Mouse (Mus musculus): ENCODE measurements around the gene Arhgap29. TPM values are rescaled to one million over a fixed set of nuclear protein-coding genes. Genes with fewer than 3 reads are reported as not detected.
A peak's percentile ranks its signal among the peaks of the same experiment; 100 is the strongest.

Arhgap29 gene
- polyA plus RNA-seq, 1 experiment from 2014 or later, result 75.2 TPM

GRCm38 (mm10) chr3:121914459-121915185 lies 37.7 kb upstream of the Arhgap29 start:
- 53% methylated on average over 13 of the region's 13 CpGs for WGBS
- Histone ChIP-seq H3K4me3 (ENCODE audit: low read depth, low read length) (no peak overlapping the region), H3K4me1 (ENCODE audit: control insufficient read depth, insufficient read depth, low read length) (peaks cover 4% of the 10 kb centered on the region; the same call in 1 of the 2 replicates), H3K4me2 (ENCODE audit: low read depth, low read length) (no peak overlapping the region), H3K36me3 (ENCODE audit: control insufficient read depth, insufficient read depth, low read length) (no peaks in the 10 kb centered on the region), H3K9ac (ENCODE audit: low read depth, low read length) (no peak overlapping the region), H3K27ac (replicated peaks; ENCODE audit: low read depth, low read length) (peak overlapping the region; percentile 57; the same call in 1 of the 2 replicates), H3K27me3 (replicated peaks; ENCODE audit: control insufficient read depth, insufficient read depth, low read length) (no peaks in the 10 kb centered on the region), H3K9me3 (ENCODE audit: control insufficient read depth, low read length) (no peaks in the 10 kb centered on the region)
- DNase-seq (ENCODE audit: low spot score) (no peak), ATAC-seq (ENCODE audit: low read depth) (no peak)

GRCm38 (mm10) chr3:121915191-121915590 lies 37.1 kb upstream of the Arhgap29 start:
- H3K27ac ChIP-seq (replicated peaks; ENCODE audit: low read depth, low read length), result peak overlapping the region; percentile 57; the same call in 1 of the 2 replicates
- H3K4me1 ChIP-seq (ENCODE audit: control insufficient read depth, insufficient read depth, low read length), result peaks cover 4% of the 10 kb centered on the region; the same call in 1 of the 2 replicates
- H3K9me3 ChIP-seq (ENCODE audit: control insufficient read depth, low read length), result no peaks in the 10 kb centered on the region
- no peak for DNase-seq (ENCODE audit: low spot score)
- no peak overlapping the region for H3K4me2 ChIP-seq (ENCODE audit: low read depth, low read length)
- no peaks in the 10 kb centered on the region for H3K27me3 ChIP-seq (replicated peaks; ENCODE audit: control insufficient read depth, insufficient read depth, low read length)
- no peak for ATAC-seq (ENCODE audit: low read depth)
- 76% methylated on average over 6 of the region's 6 CpGs for whole genome bisulfite sequencing
- H3K4me3 ChIP-seq (ENCODE audit: low read depth, low read length), result no peak overlapping the region
- no peak overlapping the region for H3K9ac ChIP-seq (ENCODE audit: low read depth, low read length)
- no peaks in the 10 kb centered on the region for H3K36me3 ChIP-seq (ENCODE audit: control insufficient read depth, insufficient read depth, low read length)

GRCm38 (mm10) chr3:121916802-121917532 lies 35.4 kb upstream of the Arhgap29 start:
- H3K36me3 ChIP-seq (ENCODE audit: control insufficient read depth, insufficient read depth, low read length), result no peaks in the 10 kb centered on the region
- H3K9ac ChIP-seq (ENCODE audit: low read depth, low read length), result no peak overlapping the region
- no peaks in the 10 kb centered on the region for H3K27me3 ChIP-seq (replicated peaks; ENCODE audit: control insufficient read depth, insufficient read depth, low read length)
- ATAC-seq (ENCODE audit: low read depth) (no peak), DNase-seq (ENCODE audit: low spot score) (no peak)
- no peak overlapping the region for H3K4me3 ChIP-seq (ENCODE audit: low read depth, low read length)
- H3K4me1 ChIP-seq (ENCODE audit: control insufficient read depth, insufficient read depth, low read length), result peaks cover 4% of the 10 kb centered on the region; the same call in 1 of the 2 replicates
- no peak overlapping the region for H3K27ac ChIP-seq (replicated peaks; ENCODE audit: low read depth, low read length)
- H3K9me3 ChIP-seq (ENCODE audit: control insufficient read depth, low read length), result no peaks in the 10 kb centered on the region
- WGBS, result 82% methylated on average over 5 of the region's 5 CpGs
- H3K4me2 ChIP-seq (ENCODE audit: low read depth, low read length), result no peak overlapping the region

DNA sequence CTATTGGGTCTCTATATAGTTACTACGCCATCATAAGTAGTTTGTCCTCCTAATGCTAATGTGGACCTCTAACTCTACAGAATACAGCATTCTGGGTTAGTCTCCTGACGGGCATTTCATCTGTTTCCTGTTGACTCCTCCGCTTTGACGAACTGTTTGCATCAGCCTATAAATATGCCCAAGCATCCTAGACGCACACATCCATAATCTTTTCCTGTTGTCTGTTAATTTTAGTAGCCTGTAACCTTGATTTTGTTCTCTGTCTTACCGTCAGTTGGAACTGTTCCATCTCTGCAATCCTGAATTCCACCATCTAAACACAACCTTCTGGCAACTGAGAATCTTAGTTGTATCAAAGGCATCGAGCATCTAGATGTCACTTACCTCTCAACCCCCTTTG lies 34.7 kb upstream of the Arhgap29 start:
- no peak overlapping the region for H3K27ac ChIP-seq (replicated peaks; ENCODE audit: low read depth, low read length)
- no peaks in the 10 kb centered on the region for H3K9me3 ChIP-seq (ENCODE audit: control insufficient read depth, low read length)
- H3K4me1 ChIP-seq (ENCODE audit: control insufficient read depth, insufficient read depth, low read length), result peaks cover 4% of the 10 kb centered on the region; the same call in 1 of the 2 replicates
- no peaks in the 10 kb centered on the region for H3K36me3 ChIP-seq (ENCODE audit: control insufficient read depth, insufficient read depth, low read length)
- H3K27me3 ChIP-seq (replicated peaks; ENCODE audit: control insufficient read depth, insufficient read depth, low read length), result no peaks in the 10 kb centered on the region
- H3K4me2 ChIP-seq (ENCODE audit: low read depth, low read length), result no peak overlapping the region
- no peak overlapping the region for H3K4me3 ChIP-seq (ENCODE audit: low read depth, low read length)
- DNase-seq (ENCODE audit: low spot score), result no peak
- WGBS, result 76% methylated on average over 7 of the region's 7 CpGs
- ATAC-seq (ENCODE audit: low read depth), result no peak
- H3K9ac ChIP-seq (ENCODE audit: low read depth, low read length), result no peak overlapping the region

DNA sequence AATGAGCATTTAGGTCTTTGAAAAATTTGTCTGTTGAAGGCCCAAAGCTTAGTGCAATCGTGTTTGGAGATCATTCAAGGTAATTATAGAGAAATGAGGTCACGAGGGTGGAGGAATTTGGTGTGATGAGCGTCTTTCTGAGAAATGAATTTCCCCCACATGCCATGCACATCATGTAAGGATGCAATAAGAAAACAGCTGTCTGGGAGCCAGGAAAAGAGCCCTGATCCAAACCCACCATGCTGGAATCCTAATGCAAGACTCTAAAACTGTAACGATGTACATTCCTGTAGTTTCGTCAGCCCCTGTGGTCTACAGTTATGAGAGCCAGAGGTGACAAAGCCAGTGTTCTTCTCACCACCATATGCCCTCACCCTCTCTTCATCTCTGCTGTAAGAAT lies 32.4 kb upstream of the Arhgap29 start:
- no peak overlapping the region for H3K27ac ChIP-seq (replicated peaks; ENCODE audit: low read depth, low read length)
- H3K4me3 ChIP-seq (ENCODE audit: low read depth, low read length), result no peak overlapping the region
- H3K4me1 ChIP-seq (ENCODE audit: control insufficient read depth, insufficient read depth, low read length), result no peaks in the 10 kb centered on the region
- H3K9me3 ChIP-seq (ENCODE audit: control insufficient read depth, low read length), result no peaks in the 10 kb centered on the region
- H3K27me3 ChIP-seq (replicated peaks; ENCODE audit: control insufficient read depth, insufficient read depth, low read length), result no peaks in the 10 kb centered on the region
- WGBS, result 64% methylated on average over 5 of the region's 5 CpGs
- DNase-seq (ENCODE audit: low spot score) (peak; percentile 45), ATAC-seq (ENCODE audit: low read depth) (no peak; the same call in 1 of the 2 replicates)
- H3K9ac ChIP-seq (ENCODE audit: low read depth, low read length), result no peak overlapping the region
- H3K4me2 ChIP-seq (ENCODE audit: low read depth, low read length), result no peak overlapping the region
- no peaks in the 10 kb centered on the region for H3K36me3 ChIP-seq (ENCODE audit: control insufficient read depth, insufficient read depth, low read length)

- Histone ChIP-seq H3K9ac (ENCODE audit: low read depth, low read length) (no peak overlapping the region), H3K9me3 (ENCODE audit: control insufficient read depth, low read length) (no peaks in the 10 kb centered on the region), H3K4me3 (ENCODE audit: low read depth, low read length) (no peak overlapping the region), H3K27ac (replicated peaks; ENCODE audit: low read depth, low read length) (peak overlapping the region; percentile 39; the same call in 1 of the 2 replicates), H3K27me3 (replicated peaks; ENCODE audit: control insufficient read depth, insufficient read depth, low read length) (no peaks in the 10 kb centered on the region), H3K4me1 (ENCODE audit: control insufficient read depth, insufficient read depth, low read length) (no peaks in the 10 kb centered on the region), H3K4me2 (ENCODE audit: low read depth, low read length) (no peak overlapping the region), H3K36me3 (ENCODE audit: control insufficient read depth, insufficient read depth, low read length) (no peaks in the 10 kb centered on the region)
- 56% methylated on average over 3 of the region's 3 CpGs for WGBS
- peak; percentile 72 for DNase-seq (ENCODE audit: low spot score)
- ATAC-seq (ENCODE audit: low read depth), result peak; percentile 80
Observed at GRCm38 (mm10) chr3:121920769-121921168, 31.6 kb upstream of the Arhgap29 start.

GRCm38 (mm10) chr3:121924768-121925486 lies 27.4 kb upstream of the Arhgap29 start:
- Histone ChIP-seq H3K36me3 (ENCODE audit: control insufficient read depth, insufficient read depth, low read length) (no peaks in the 10 kb centered on the region), H3K4me3 (ENCODE audit: low read depth, low read length) (no peak overlapping the region), H3K4me1 (ENCODE audit: control insufficient read depth, insufficient read depth, low read length) (no peaks in the 10 kb centered on the region), H3K27ac (replicated peaks; ENCODE audit: low read depth, low read length) (no peak overlapping the region), H3K4me2 (ENCODE audit: low read depth, low read length) (no peak overlapping the region), H3K9ac (ENCODE audit: low read depth, low read length) (no peak overlapping the region), H3K9me3 (ENCODE audit: control insufficient read depth, low read length) (peaks cover 5% of the 10 kb centered on the region; the same call in 1 of the 2 replicates), H3K27me3 (replicated peaks; ENCODE audit: control insufficient read depth, insufficient read depth, low read length) (no peaks in the 10 kb centered on the region)
- ATAC-seq (ENCODE audit: low read depth), result peak; percentile 50; the same call in 1 of the 2 replicates
- no peak for DNase-seq (ENCODE audit: low spot score)
- 81% methylated on average over 11 of the region's 11 CpGs for WGBS

- no peaks in the 10 kb centered on the region for H3K4me1 ChIP-seq (ENCODE audit: control insufficient read depth, insufficient read depth, low read length)
- 69% methylated on average over 3 of the region's 3 CpGs for WGBS
- no peak overlapping the region for H3K4me3 ChIP-seq (ENCODE audit: low read depth, low read length)
- H3K9me3 ChIP-seq (ENCODE audit: control insufficient read depth, low read length), result peaks cover 5% of the 10 kb centered on the region; the same call in 1 of the 2 replicates
- no peaks in the 10 kb centered on the region for H3K36me3 ChIP-seq (ENCODE audit: control insufficient read depth, insufficient read depth, low read length)
- H3K27me3 ChIP-seq (replicated peaks; ENCODE audit: control insufficient read depth, insufficient read depth, low read length), result no peaks in the 10 kb centered on the region
- no peak overlapping the region for H3K27ac ChIP-seq (replicated peaks; ENCODE audit: low read depth, low read length)
- DNase-seq (ENCODE audit: low spot score), result no peak
- peak; percentile 53; the same call in 1 of the 2 replicates for ATAC-seq (ENCODE audit: low read depth)
- H3K4me2 ChIP-seq (ENCODE audit: low read depth, low read length), result no peak overlapping the region
- H3K9ac ChIP-seq (ENCODE audit: low read depth, low read length), result no peak overlapping the region
Observed at GRCm38 (mm10) chr3:121927601-121928000, 24.7 kb upstream of the Arhgap29 start.

Data from embryonic facial prominence, embryonic 14.5 days (tissue).